Mouse (Mus musculus) forebrain, embryonic 16.5 days (tissue): ENCODE results near the gene Mthfd1. TPM values are rescaled to one million over a fixed set of nuclear protein-coding genes. Genes with fewer than 3 reads are reported as not detected.

Source experiments
- ATAC-seq: fragments of 200-750 bp; cut with Nextera tagmentation; 2 replicates; pipeline ENCODE4 v1.8.0; 2017; ENCODE audit warnings: mild to moderate bottlenecking, moderate library complexity
- H3K27ac ChIP-seq: fragments of 300-500 bp; sonication (generic); 2 replicates; pipeline ENCODE4 v1.5.1; 2014; ENCODE audit warnings: low read length, control low read depth
- H3K27me3 ChIP-seq: fragments of 300-500 bp; sonication (generic); replicated peaks from 2 replicates; pipeline ENCODE4 v1.6.1; 2014; ENCODE audit warnings: low read length; ENCODE audit not compliant: control insufficient read depth, insufficient read depth
- H3K36me3 ChIP-seq: fragments of 300-500 bp; sonication (generic); 2 replicates; pipeline ENCODE4 v1.6.1; 2014; ENCODE audit not compliant: control insufficient read depth, insufficient read depth
- H3K4me1 ChIP-seq: fragments of 300-500 bp; sonication (generic); replicated peaks from 2 replicates; pipeline ENCODE4 v1.6.1; 2014; ENCODE audit warnings: low read length; ENCODE audit not compliant: control insufficient read depth, insufficient read depth
- H3K4me2 ChIP-seq: fragments of 300-500 bp; sonication (generic); 2 replicates; pipeline ENCODE4 v1.6.1; 2014; ENCODE audit warnings: mild to moderate bottlenecking, low read length, control low read depth
- H3K4me3 ChIP-seq: fragments of 300-500 bp; sonication (generic); replicated peaks from 2 replicates; pipeline ENCODE4 v1.5.1; 2014; ENCODE audit warnings: mild to moderate bottlenecking, low read length, control low read depth
- H3K9ac ChIP-seq: fragments of 300-500 bp; sonication (generic); replicated peaks from 2 replicates; pipeline ENCODE4 v1.6.1; 2014; ENCODE audit warnings: low read depth, low read length, control low read depth
- H3K9me3 ChIP-seq: fragments of 300-500 bp; sonication (generic); 2 replicates; pipeline ENCODE4 v1.6.1; 2016; ENCODE audit warnings: low read length; ENCODE audit not compliant: control insufficient read depth
- WGBS: fragments of 180-500 bp; shearing (Covaris S2); extraction: QIAGEN DNeasy Blood & Tissue Kit; methylation state at CpG from one replicate; pipeline ENCODE4 v1.1.7; 2014; 5-methylcytosine and 5-hydroxymethylcytosine counted together
- polyA plus RNA-seq: library from polyadenylated mRNA; unstranded; fragments of >200 nt; fragmentation: Nextera tagmentation; extraction: Ambion mirVana; gene quantifications from 2 replicates; pipeline ENCODE4 v1.2.1, GENCODE M21; 2015

Mthfd1 gene
- polyA plus RNA-seq, 1 experiment from 2014 or later, result 47.8 TPM

- no peak overlapping the region for H3K4me2 ChIP-seq
- no peaks in the 10 kb centered on the region for H3K27me3 ChIP-seq
- no peaks in the 10 kb centered on the region for H3K9me3 ChIP-seq
- no peak for ATAC-seq
- H3K9ac ChIP-seq, result no peak overlapping the region
- no peak overlapping the region for H3K4me3 ChIP-seq
- WGBS, result 52% methylated on average over 9 of the region's 9 CpGs
- H3K4me1 ChIP-seq, result peaks cover 13% of the 10 kb centered on the region
- peaks cover 2% of the 10 kb centered on the region; the same call in 1 of the 2 replicates for H3K36me3 ChIP-seq
- H3K27ac ChIP-seq, result no peak overlapping the region
Measured at GRCm38 (mm10) chr12:76306852-76307561, 51.9 kb downstream of the Mthfd1 start.

- no peaks in the 10 kb centered on the region for H3K27me3 ChIP-seq
- peaks cover 13% of the 10 kb centered on the region for H3K4me1 ChIP-seq
- H3K9ac ChIP-seq, result no peak overlapping the region
- 73% methylated on average over 9 of the region's 9 CpGs for WGBS
- H3K4me3 ChIP-seq, result no peak overlapping the region
- H3K9me3 ChIP-seq, result no peaks in the 10 kb centered on the region
- no peak overlapping the region for H3K4me2 ChIP-seq
- H3K27ac ChIP-seq, result no peak overlapping the region
- peaks cover 2% of the 10 kb centered on the region; the same call in 1 of the 2 replicates for H3K36me3 ChIP-seq
- no peak for ATAC-seq
Measured at GRCm38 (mm10) chr12:76307964-76308363, 52.9 kb downstream of the Mthfd1 start.

GRCm38 (mm10) chr12:76308436-76308835 is 53.3 kb downstream of the Mthfd1 start:
- H3K4me2 ChIP-seq, result no peak overlapping the region
- no peaks in the 10 kb centered on the region for H3K27me3 ChIP-seq
- H3K27ac ChIP-seq, result no peak overlapping the region
- peaks cover 2% of the 10 kb centered on the region; the same call in 1 of the 2 replicates for H3K36me3 ChIP-seq
- H3K4me3 ChIP-seq, result no peak overlapping the region
- 92% methylated on average over 5 of the region's 5 CpGs for WGBS
- H3K9ac ChIP-seq, result no peak overlapping the region
- H3K9me3 ChIP-seq, result no peaks in the 10 kb centered on the region
- ATAC-seq, result no peak
- peaks cover 13% of the 10 kb centered on the region for H3K4me1 ChIP-seq

DNA sequence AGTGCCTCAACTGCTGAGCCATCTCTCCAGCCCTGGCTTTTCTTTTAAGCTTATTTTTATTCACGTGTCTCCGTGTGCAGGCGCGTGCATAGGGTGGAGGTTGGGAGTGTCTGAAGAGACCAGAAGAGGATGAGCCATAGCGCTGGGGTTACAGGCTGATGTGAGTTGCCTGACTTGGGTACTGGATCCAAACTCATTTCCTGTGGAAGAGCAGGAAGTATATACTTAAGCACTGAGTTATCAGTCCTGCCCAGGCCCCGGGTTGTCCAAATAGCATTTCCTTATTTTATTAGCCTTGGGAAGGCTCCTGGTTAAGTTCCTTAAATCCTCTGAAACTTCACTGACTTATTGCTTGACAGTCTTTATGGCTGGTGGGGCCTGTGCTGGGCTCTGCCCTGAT is 54.9 kb downstream of the Mthfd1 start:
- 93% methylated on average over 6 of the region's 6 CpGs for WGBS
- Histone ChIP-seq H3K36me3 (peaks cover 10% of the 10 kb centered on the region), H3K27ac (no peak overlapping the region), H3K4me2 (no peak overlapping the region), H3K9ac (no peak overlapping the region), H3K4me1 (0 out of 2 replicates have a peak, but pooled peaks cover 5% of the 10 kb centered on the region), H3K9me3 (no peaks in the 10 kb centered on the region), H3K27me3 (no peaks in the 10 kb centered on the region), H3K4me3 (no peak overlapping the region)
- ATAC-seq, result no peak

DNA sequence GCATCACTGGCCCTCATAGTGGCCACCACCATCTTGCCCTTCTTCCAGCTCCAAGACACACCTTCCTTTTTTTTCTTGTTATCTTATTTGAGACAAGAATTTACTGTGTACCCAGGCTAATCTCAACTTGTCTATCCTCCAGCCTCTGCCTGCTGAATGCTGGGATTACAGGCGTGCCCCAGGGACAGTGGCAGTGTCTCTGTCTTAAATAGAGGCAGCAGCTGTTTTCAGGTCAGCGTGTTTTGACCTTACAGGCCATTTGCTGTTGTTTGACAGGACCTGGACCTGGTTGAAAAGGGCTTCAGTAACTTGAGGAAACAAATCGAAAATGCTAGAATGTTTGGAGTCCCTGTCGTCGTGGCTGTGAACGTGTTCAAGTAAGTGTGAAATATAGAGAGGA is 55.5 kb downstream of the Mthfd1 start:
- Histone ChIP-seq H3K4me3 (no peak overlapping the region), H3K4me1 (0 out of 2 replicates have a peak, but pooled peaks cover 5% of the 10 kb centered on the region), H3K27me3 (no peaks in the 10 kb centered on the region), H3K36me3 (peaks cover 12% of the 10 kb centered on the region), H3K9me3 (no peaks in the 10 kb centered on the region), H3K27ac (no peak overlapping the region), H3K4me2 (no peak overlapping the region), H3K9ac (no peak overlapping the region)
- ATAC-seq, result no peak
- WGBS, result 78% methylated on average over 6 of the region's 6 CpGs

- H3K4me2 ChIP-seq, result no peak overlapping the region
- no peak overlapping the region for H3K4me3 ChIP-seq
- ATAC-seq, result no peak
- H3K27me3 ChIP-seq, result no peaks in the 10 kb centered on the region
- no peak overlapping the region for H3K9ac ChIP-seq
- peaks cover 12% of the 10 kb centered on the region for H3K36me3 ChIP-seq
- H3K27ac ChIP-seq, result no peak overlapping the region
- H3K9me3 ChIP-seq, result no peaks in the 10 kb centered on the region
- H3K4me1 ChIP-seq, result 0 out of 2 replicates have a peak, but pooled peaks cover 5% of the 10 kb centered on the region
- 92% methylated on average over 9 of the region's 9 CpGs for WGBS
Measured at GRCm38 (mm10) chr12:76311227-76311626, 56.1 kb downstream of the Mthfd1 start.

DNA sequence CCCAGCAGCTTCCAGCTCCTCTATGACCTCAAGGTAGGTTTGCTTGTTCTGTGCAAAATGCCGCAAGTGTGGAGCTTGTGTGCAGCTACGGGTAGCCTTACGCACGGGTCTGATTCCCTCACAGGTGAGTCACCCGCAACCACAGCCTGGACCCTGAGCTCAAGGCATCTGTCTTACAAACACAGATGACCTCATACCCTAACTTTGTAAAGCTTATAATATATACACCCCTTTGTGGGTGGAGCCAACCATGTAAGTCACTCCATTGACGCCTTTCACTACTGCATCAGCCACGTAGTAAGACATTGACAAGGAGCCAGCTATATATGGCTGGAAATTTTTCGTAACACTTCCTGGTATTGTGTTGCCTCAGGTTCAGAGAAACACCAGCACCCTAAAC is 56.9 kb downstream of the Mthfd1 start:
- Histone ChIP-seq H3K9ac (no peak overlapping the region), H3K9me3 (no peaks in the 10 kb centered on the region), H3K36me3 (peaks cover 12% of the 10 kb centered on the region), H3K4me2 (no peak overlapping the region), H3K4me1 (0 out of 2 replicates have a peak, but pooled peaks cover under 1% of the 10 kb centered on the region), H3K4me3 (no peak overlapping the region), H3K27ac (no peak overlapping the region), H3K27me3 (no peaks in the 10 kb centered on the region)
- WGBS, result 90% methylated on average over 8 of the region's 8 CpGs
- no peak for ATAC-seq

DNA sequence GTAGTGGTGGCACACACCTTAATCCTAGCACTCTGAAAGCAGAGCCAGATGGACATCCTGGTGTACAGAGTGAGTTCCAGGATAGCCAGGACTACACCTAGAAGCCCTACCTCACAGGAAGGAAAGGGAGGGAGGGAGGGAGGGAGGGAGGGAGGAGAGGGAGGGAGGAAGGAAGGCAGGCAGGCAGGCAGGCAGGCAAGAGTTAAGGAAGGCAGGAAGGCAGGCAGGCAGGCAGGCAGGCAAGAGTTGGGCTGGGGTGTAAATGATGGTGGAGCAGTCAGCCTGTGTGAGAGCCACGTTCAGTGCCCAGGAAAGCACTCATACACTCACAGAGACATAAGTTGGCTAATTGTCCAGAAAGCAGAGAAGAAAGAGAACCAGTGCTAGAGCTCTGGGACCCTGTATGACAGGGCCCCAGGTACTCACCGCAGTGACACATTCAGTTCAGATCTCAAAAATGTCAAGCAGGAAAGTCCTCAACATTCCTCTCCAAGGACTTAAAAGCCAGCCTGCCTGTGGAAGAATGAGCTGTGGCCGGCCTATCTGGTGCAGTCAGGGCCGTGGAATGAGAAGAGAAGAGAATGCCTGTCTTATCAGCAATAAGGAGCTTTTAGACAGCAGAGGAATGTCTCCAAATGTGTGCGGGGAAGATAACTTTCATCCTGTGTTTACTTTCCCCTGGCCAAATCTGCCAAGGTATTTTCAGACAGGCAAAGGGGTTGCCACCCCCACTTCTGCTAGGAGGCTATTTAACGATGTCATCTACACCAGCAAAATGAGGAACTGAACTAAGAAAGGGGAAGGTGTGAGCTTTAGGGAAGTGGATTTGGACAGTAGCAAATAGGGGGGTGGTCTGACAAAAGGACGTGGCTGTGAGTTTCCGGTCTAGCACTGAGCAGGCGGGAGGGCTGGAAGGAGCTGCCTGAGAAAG is 63.4 kb downstream of the Mthfd1 start:
- WGBS, result 76% methylated on average over 9 of the region's 9 CpGs
- no peak overlapping the region for H3K4me2 ChIP-seq
- no peak for ATAC-seq
- H3K27ac ChIP-seq, result no peak overlapping the region
- H3K9ac ChIP-seq, result no peak overlapping the region
- peaks cover 10% of the 10 kb centered on the region for H3K36me3 ChIP-seq
- H3K4me1 ChIP-seq, result no peaks in the 10 kb centered on the region
- H3K4me3 ChIP-seq, result no peak overlapping the region
- no peaks in the 10 kb centered on the region for H3K9me3 ChIP-seq
- no peaks in the 10 kb centered on the region for H3K27me3 ChIP-seq
